Mouse (Mus musculus): Measurements from ENCODE around the gene Zmiz1. TPM values are rescaled to one million over a fixed set of nuclear protein-coding genes. Genes with fewer than 3 reads are reported as not detected.
A peak's percentile ranks its signal among the peaks of the same experiment; 100 is the strongest.

Zmiz1 gene
- polyA plus RNA-seq, 1 experiment from 2014 or later: 26.3 TPM

DNA sequence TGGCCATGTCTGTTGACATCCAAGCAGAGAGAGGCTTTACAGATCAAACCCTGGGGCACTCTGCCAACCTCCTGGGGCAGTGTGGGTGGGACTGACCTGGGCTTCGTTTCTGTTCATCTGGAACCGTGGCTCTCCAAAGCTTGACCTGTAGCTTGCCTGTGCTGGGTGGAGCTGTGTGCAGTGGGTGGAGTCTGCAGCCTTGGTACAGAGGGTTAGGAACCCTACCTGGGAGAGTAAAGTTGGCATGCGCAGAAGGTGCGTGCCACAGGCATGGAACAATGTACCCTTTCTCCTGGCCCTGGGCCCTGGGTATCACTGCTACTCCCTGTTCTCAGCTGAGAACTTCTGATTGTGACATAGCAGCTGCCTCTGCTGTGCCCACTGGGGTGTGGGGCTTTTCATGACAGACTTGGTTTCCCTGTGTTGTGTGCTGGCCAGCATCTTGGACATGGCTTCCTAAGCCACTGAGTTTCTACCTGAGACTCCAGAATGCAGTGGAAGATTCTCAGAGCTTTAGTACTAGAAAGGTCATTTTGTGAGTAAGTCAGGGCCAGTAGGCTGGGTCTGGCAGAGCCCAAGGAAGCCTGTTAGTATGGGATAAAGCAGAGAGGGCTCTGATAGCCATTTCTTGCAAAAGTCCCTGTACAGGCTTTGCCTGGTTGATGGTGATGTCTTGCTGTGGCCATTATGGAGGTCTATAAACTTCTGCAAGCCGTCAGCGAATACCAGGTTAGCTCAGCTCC is 30.5 kb downstream of the Zmiz1 start:
- Histone ChIP-seq H3K9me3 (no peaks in the 10 kb centered on the region), H3K27me3 (replicated peaks) (no peaks in the 10 kb centered on the region), H3K4me2 (replicated peaks) (no peak overlapping the region), H3K4me3 (replicated peaks) (no peak overlapping the region), H3K27ac (no peak overlapping the region), H3K9ac (no peak overlapping the region), H3K36me3 (no peaks in the 10 kb centered on the region), H3K4me1 (replicated peaks) (peaks cover 78% of the 10 kb centered on the region)
- ATAC-seq: no peak; the same call in 1 of the 2 replicates
- 68% methylated on average over 6 of the region's 6 CpGs for WGBS

GRCm38 (mm10) chr14:25491961-25492360 is 33.0 kb downstream of the Zmiz1 start:
- Histone ChIP-seq H3K9ac (no peak overlapping the region), H3K4me3 (replicated peaks) (no peak overlapping the region), H3K4me2 (replicated peaks) (no peak overlapping the region), H3K27me3 (replicated peaks) (no peaks in the 10 kb centered on the region), H3K4me1 (replicated peaks) (peaks cover 75% of the 10 kb centered on the region), H3K9me3 (no peaks in the 10 kb centered on the region), H3K27ac (no peak overlapping the region), H3K36me3 (no peaks in the 10 kb centered on the region)
- WGBS: 83% methylated on average over 5 of the region's 5 CpGs
- peak; percentile 40; the same call in 1 of the 2 replicates for ATAC-seq

GRCm38 (mm10) chr14:25492567-25493279 is 33.7 kb downstream of the Zmiz1 start:
- Histone ChIP-seq H3K4me2 (replicated peaks) (no peak overlapping the region), H3K27ac (no peak overlapping the region), H3K4me1 (replicated peaks) (peaks cover 75% of the 10 kb centered on the region), H3K4me3 (replicated peaks) (no peak overlapping the region), H3K9ac (no peak overlapping the region), H3K9me3 (no peaks in the 10 kb centered on the region), H3K36me3 (no peaks in the 10 kb centered on the region), H3K27me3 (replicated peaks) (no peaks in the 10 kb centered on the region)
- WGBS: 76% methylated on average over 11 of the region's 11 CpGs
- no peak for ATAC-seq

DNA sequence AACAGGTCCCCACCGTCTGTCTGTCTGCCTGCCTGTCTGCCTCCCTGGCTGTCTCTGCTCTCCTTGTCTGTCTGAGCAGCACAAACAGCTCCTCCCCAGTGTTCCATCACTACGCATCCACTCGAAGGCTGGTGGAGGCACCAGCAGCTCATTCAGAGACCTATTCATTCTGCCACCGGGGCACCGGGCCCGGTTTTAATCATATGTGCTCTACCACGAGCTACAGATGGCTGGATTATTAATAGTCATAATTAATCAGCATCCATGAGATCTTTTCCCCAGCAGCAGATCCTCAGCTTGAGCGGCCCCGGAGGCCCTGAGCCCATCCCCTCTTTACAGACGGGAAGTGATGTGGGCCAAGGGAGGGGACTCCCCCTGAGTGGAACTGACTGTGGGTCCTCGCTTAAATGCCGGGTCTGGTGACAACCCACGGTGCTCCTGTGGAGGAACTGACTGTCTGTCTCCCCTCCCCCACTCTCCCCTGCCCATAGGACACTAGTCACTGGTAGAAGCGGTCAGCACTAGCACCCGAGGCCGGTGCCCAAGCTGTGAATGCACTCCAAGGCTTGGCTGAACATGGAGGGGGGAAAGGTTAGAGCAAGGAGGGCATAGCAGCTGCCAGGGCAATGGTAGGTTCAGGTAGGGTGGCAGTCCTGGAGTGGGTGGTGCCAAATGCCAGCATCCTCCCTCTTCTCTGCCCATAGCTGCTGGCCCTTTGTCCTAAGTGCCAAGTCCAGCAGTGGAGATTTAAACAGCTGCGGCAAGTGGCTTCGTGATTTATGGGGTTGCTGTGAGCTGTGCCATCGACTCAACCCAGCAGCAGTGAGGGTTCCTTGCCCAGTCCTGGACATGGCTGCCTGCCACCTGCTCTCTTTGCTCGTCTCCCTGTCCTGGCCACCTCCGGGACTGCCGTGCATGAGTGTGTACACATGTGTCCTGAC is 34.6 kb downstream of the Zmiz1 start:
- H3K4me1 ChIP-seq (replicated peaks): peaks cover 77% of the 10 kb centered on the region
- no peak overlapping the region for H3K4me2 ChIP-seq (replicated peaks)
- H3K27me3 ChIP-seq (replicated peaks): no peaks in the 10 kb centered on the region
- no peak overlapping the region for H3K4me3 ChIP-seq (replicated peaks)
- 0 out of 2 replicates have a peak, but pooled peaks have one; percentile 11 for ATAC-seq
- no peaks in the 10 kb centered on the region for H3K9me3 ChIP-seq
- no peak overlapping the region for H3K27ac ChIP-seq
- no peak overlapping the region for H3K9ac ChIP-seq
- 52% methylated on average over 22 of the region's 22 CpGs for WGBS
- H3K36me3 ChIP-seq: no peaks in the 10 kb centered on the region

- ATAC-seq: no peak
- no peaks in the 10 kb centered on the region for H3K36me3 ChIP-seq
- H3K4me3 ChIP-seq (replicated peaks): no peak overlapping the region
- H3K9ac ChIP-seq: no peak overlapping the region
- no peak overlapping the region for H3K4me2 ChIP-seq (replicated peaks)
- no peaks in the 10 kb centered on the region for H3K9me3 ChIP-seq
- WGBS: 71% methylated on average over 3 of the region's 3 CpGs
- H3K4me1 ChIP-seq (replicated peaks): peaks cover 76% of the 10 kb centered on the region
- no peaks in the 10 kb centered on the region for H3K27me3 ChIP-seq (replicated peaks)
- no peak overlapping the region for H3K27ac ChIP-seq
Measured at GRCm38 (mm10) chr14:25494778-25495177, 35.8 kb downstream of the Zmiz1 start.

DNA sequence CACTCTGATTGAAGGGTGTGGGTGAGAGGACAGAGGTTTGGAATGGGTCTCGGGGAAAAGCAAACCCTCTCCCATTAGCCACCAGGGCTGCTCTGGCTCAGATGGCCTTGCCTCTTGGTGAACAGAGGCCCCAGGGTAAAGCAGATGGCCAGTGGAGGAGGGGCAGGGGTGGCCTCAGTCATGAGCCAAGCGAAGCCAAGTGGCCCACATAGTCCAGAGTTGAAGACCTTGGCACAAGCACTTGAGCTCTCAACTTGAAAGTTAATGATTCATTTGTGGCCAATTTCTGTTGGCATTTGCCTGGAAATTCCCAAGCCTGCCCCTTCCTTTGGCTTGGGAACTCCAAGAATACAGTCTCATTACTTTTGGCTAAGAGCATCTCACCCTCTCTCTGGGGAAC is 37.1 kb downstream of the Zmiz1 start:
- no peak overlapping the region for H3K4me2 ChIP-seq (replicated peaks)
- no peak overlapping the region for H3K4me3 ChIP-seq (replicated peaks)
- WGBS: 81% methylated on average over 2 of the region's 2 CpGs
- H3K27me3 ChIP-seq (replicated peaks): no peaks in the 10 kb centered on the region
- no peak overlapping the region for H3K9ac ChIP-seq
- no peaks in the 10 kb centered on the region for H3K36me3 ChIP-seq
- H3K9me3 ChIP-seq: no peaks in the 10 kb centered on the region
- H3K4me1 ChIP-seq (replicated peaks): peaks cover 84% of the 10 kb centered on the region
- H3K27ac ChIP-seq: no peak overlapping the region
- ATAC-seq: no peak

DNA sequence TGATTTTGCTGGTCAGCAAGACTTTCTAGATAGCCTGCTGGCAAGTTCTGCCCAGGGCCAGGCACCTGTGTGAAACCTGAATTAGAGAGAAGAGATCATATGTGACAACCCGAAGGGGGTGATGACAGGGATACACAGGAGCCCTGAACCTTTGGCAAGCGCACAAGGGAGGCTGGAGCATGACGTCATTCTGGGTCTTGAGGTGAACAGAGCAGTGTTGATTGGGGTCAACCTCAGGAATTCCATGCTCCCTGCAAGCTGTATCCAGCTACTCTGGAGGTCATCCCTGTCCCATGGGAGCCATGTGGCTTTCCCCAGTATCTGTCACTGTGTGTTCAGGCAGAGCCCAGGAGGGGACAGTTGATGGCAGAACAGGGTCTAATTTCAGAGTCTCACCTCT is 38.0 kb downstream of the Zmiz1 start:
- H3K4me1 ChIP-seq (replicated peaks): peaks cover 77% of the 10 kb centered on the region
- H3K4me2 ChIP-seq (replicated peaks): no peak overlapping the region
- H3K9me3 ChIP-seq: no peaks in the 10 kb centered on the region
- no peaks in the 10 kb centered on the region for H3K27me3 ChIP-seq (replicated peaks)
- H3K9ac ChIP-seq: no peak overlapping the region
- H3K36me3 ChIP-seq: no peaks in the 10 kb centered on the region
- WGBS: 60% methylated on average over 3 of the region's 3 CpGs
- 0 out of 2 replicates have a peak overlapping the region, but pooled peaks have one; percentile 22 for H3K27ac ChIP-seq
- ATAC-seq: no peak
- no peak overlapping the region for H3K4me3 ChIP-seq (replicated peaks)

GRCm38 (mm10) chr14:25497596-25497995 is 38.6 kb downstream of the Zmiz1 start:
- Histone ChIP-seq H3K36me3 (0 out of 2 replicates have a peak, but pooled peaks cover 1% of the 10 kb centered on the region), H3K4me3 (replicated peaks) (no peak overlapping the region), H3K4me2 (replicated peaks) (no peak overlapping the region), H3K27me3 (replicated peaks) (no peaks in the 10 kb centered on the region), H3K9me3 (no peaks in the 10 kb centered on the region), H3K4me1 (replicated peaks) (peaks cover 71% of the 10 kb centered on the region), H3K27ac (peak overlapping the region; percentile 22; the same call in 1 of the 2 replicates), H3K9ac (no peak overlapping the region)
- WGBS: 30% methylated on average over 8 of the region's 8 CpGs
- ATAC-seq: no peak

GRCm38 (mm10) chr14:25498367-25498766 is 39.4 kb downstream of the Zmiz1 start:
- Histone ChIP-seq H3K27ac (no peak overlapping the region), H3K4me3 (replicated peaks) (no peak overlapping the region), H3K4me1 (replicated peaks) (peaks cover 63% of the 10 kb centered on the region), H3K4me2 (replicated peaks) (no peak overlapping the region), H3K9ac (no peak overlapping the region), H3K9me3 (no peaks in the 10 kb centered on the region), H3K27me3 (replicated peaks) (no peaks in the 10 kb centered on the region), H3K36me3 (0 out of 2 replicates have a peak, but pooled peaks cover 9% of the 10 kb centered on the region)
- ATAC-seq: no peak
- WGBS: 46% methylated on average over 7 of the region's 7 CpGs

DNA sequence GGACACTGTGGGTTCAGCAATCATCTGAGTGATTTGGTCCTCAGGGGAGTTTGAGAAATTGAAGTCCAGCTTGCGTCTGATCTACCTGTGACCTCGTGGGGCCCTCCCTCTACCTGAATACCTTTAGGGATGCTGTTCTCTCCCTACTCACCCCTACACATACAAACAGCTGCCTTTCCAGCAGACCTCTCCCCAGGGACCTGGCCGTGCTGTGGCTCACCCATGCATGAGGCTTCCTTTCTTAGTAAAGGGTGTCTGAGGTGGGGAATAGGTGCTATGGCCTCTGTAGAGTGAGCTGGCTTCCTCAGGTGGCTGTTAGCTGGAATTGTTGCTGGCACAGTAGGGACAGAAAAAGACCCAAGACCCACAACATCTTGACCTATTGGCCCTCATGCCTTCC is 40.5 kb downstream of the Zmiz1 start:
- H3K27me3 ChIP-seq (replicated peaks): no peaks in the 10 kb centered on the region
- ATAC-seq: no peak
- no peak overlapping the region for H3K4me2 ChIP-seq (replicated peaks)
- 73% methylated on average over 3 of the region's 3 CpGs for WGBS
- no peak overlapping the region for H3K4me3 ChIP-seq (replicated peaks)
- no peaks in the 10 kb centered on the region for H3K9me3 ChIP-seq
- 0 out of 2 replicates have a peak, but pooled peaks cover 11% of the 10 kb centered on the region for H3K36me3 ChIP-seq
- H3K4me1 ChIP-seq (replicated peaks): peaks cover 55% of the 10 kb centered on the region
- H3K9ac ChIP-seq: no peak overlapping the region
- H3K27ac ChIP-seq: no peak overlapping the region

DNA sequence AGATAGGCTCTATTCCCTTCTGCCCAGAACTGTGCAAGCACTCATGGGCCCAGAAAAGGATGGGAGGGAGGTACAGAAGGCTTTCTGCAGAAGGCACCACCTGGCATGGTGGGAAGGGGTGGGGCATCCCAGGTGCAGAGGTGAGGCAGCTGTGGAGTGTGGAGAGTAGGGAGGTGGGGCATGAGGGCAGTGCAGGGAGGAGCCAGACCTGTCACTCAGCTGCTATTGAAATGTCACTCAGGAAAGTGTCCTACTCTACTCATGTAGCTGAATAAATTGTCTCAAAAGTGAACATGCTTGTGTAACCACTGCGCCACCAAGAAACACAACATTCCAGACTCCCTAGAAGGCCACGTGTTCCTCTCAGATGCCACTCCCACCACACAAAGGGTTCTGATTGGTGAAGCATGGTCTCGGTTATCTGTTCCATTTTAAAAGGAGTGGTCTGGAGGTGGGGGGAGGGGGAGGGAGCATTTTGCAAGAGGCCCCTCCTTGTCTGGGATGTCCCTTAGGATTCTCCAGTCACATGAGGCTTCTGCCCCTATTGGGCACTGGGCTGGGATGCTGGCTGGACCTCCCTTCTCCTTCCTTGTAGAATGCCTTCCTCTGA is 41.6 kb downstream of the Zmiz1 start:
- Histone ChIP-seq H3K4me2 (replicated peaks) (no peak overlapping the region), H3K27ac (no peak overlapping the region), H3K4me3 (replicated peaks) (no peak overlapping the region), H3K27me3 (replicated peaks) (no peaks in the 10 kb centered on the region), H3K9ac (no peak overlapping the region), H3K4me1 (replicated peaks) (peaks cover 54% of the 10 kb centered on the region), H3K9me3 (no peaks in the 10 kb centered on the region), H3K36me3 (0 out of 2 replicates have a peak, but pooled peaks cover 11% of the 10 kb centered on the region)
- peak; percentile 67 for ATAC-seq
- WGBS: 40% methylated on average over 3 of the region's 3 CpGs
